Mouse (Mus musculus) testis, adult 2 months (tissue): ENCODE measurements around the gene Itpr2. TPM values are rescaled to one million over a fixed set of nuclear protein-coding genes. Genes with fewer than 3 reads are reported as not detected.

Experiments used
- H3K27ac ChIP-seq: fragments of 200-500 bp; 2 replicates; pipeline ENCODE4 v1.5.1; 2012; ENCODE audit warnings: low read depth, low read length; ENCODE audit not compliant: control insufficient read depth, insufficient read depth
- H3K27me3 ChIP-seq: fragments of 200-500 bp; 2 replicates; pipeline ENCODE4 v1.6.1; 2012; ENCODE audit warnings: mild to moderate bottlenecking, low read length, moderate library complexity; ENCODE audit not compliant: control insufficient read depth, insufficient read depth
- H3K36me3 ChIP-seq: fragments of 200-500 bp; 2 replicates; pipeline ENCODE4 v1.6.1; 2012; ENCODE audit warnings: mild to moderate bottlenecking, low read length; ENCODE audit not compliant: control insufficient read depth, insufficient read depth
- H3K4me1 ChIP-seq: fragments of 200-500 bp; 2 replicates; pipeline ENCODE4 v1.6.1; 2012; ENCODE audit warnings: low read length; ENCODE audit not compliant: control insufficient read depth, insufficient read depth
- H3K4me3 ChIP-seq: fragments of 200-500 bp; 2 replicates; pipeline ENCODE4 v1.5.1; 2012; ENCODE audit warnings: low read depth, mild to moderate bottlenecking, low read length, moderate library complexity, mixed read lengths; ENCODE audit not compliant: control insufficient read depth
- CTCF ChIP-seq: fragments of 200-500 bp; IDR thresholded peaks from 2 replicates; pipeline ENCODE4 v1.5.1; 2012; ENCODE audit warnings: low read depth, mild to moderate bottlenecking, inconsistent platforms, low read length, moderate library complexity; ENCODE audit not compliant: control insufficient read depth, insufficient read depth, insufficient replicate concordance
- POLR2A ChIP-seq: fragments of 200-500 bp; IDR thresholded peaks from 2 replicates; pipeline ENCODE4 v1.6.1; 2012; ENCODE audit warnings: low read depth, mild to moderate bottlenecking, inconsistent platforms, low read length, moderate library complexity; ENCODE audit not compliant: control insufficient read depth
- polyA plus RNA-seq: library from polyadenylated mRNA; depleted of rRNA; stranded (reverse); fragments of >200 nt; gene quantifications from 2 replicates; pipeline ENCODE4 v1.2.3, GENCODE M21; 2012; rRNA removed

The Itpr2 gene
- polyA plus RNA-seq = 5.5 and 6.9 TPM in 2 replicates

GRCm38 (mm10) chr6:146501866-146502804 lies at the start of gene Itpr2:
Itpr2 (minus strand) TSS chr6:146502223.
- Histone ChIP-seq H3K27ac (peak within 1 kb of the TSS; percentile 41), H3K4me3 (peak within 1 kb of the TSS; percentile 77), H3K36me3 (no peaks in the 10 kb centered on the region), H3K27me3 (no peaks in the 10 kb centered on the region), H3K4me1 (peaks cover 9% of the 10 kb centered on the region)
- TF ChIP-seq CTCF (no peak), POLR2A (peak; percentile 63)

GRCm38 (mm10) chr6:146551326-146551725 lies 49.3 kb upstream of the Itpr2 start:
- TF ChIP-seq CTCF = no peak
- TF ChIP-seq POLR2A = no peak
- H3K4me1 ChIP-seq = no peaks in the 10 kb centered on the region
- no peak overlapping the region for H3K4me3 ChIP-seq
- H3K27ac ChIP-seq = no peak overlapping the region
- H3K36me3 ChIP-seq = peaks cover 1% of the 10 kb centered on the region; the same call in 1 of the 2 replicates
- no peaks in the 10 kb centered on the region for H3K27me3 ChIP-seq

- no peak for TF ChIP-seq CTCF
- Histone ChIP-seq H3K36me3 (peaks cover 1% of the 10 kb centered on the region; the same call in 1 of the 2 replicates), H3K4me3 (no peak overlapping the region), H3K27me3 (no peaks in the 10 kb centered on the region), H3K4me1 (no peaks in the 10 kb centered on the region), H3K27ac (no peak overlapping the region)
Measured at GRCm38 (mm10) chr6:146550421-146550820, 48.4 kb upstream of the Itpr2 start.

- no peaks in the 10 kb centered on the region for H3K4me1 ChIP-seq
- no peaks in the 10 kb centered on the region for H3K27me3 ChIP-seq
- TF ChIP-seq POLR2A (no peak), CTCF (no peak)
- no peak overlapping the region for H3K27ac ChIP-seq
- no peak overlapping the region for H3K4me3 ChIP-seq
- no peaks in the 10 kb centered on the region; the same call in 1 of the 2 replicates for H3K36me3 ChIP-seq
Measured at GRCm38 (mm10) chr6:146545289-146545865, 43.4 kb upstream of the Itpr2 start.

GRCm38 (mm10) chr6:146544622-146545021 lies 42.6 kb upstream of the Itpr2 start:
- TF ChIP-seq CTCF = no peak
- TF ChIP-seq POLR2A = no peak

GRCm38 (mm10) chr6:146540386-146540785 lies 38.4 kb upstream of the Itpr2 start:
- no peaks in the 10 kb centered on the region for H3K36me3 ChIP-seq
- no peak for TF ChIP-seq CTCF
- no peak for TF ChIP-seq POLR2A

More at GRCm38 (mm10) chr6:146544622-146545021, 42.6 kb upstream of the Itpr2 start:
- Histone ChIP-seq H3K36me3 (no peaks in the 10 kb centered on the region), H3K27ac (no peak overlapping the region), H3K27me3 (no peaks in the 10 kb centered on the region), H3K4me1 (no peaks in the 10 kb centered on the region), H3K4me3 (no peak overlapping the region)

GRCm38 (mm10) chr6:146538661-146539060 lies 36.6 kb upstream of the Itpr2 start:
- TF ChIP-seq CTCF (no peak), POLR2A (no peak)
- Histone ChIP-seq H3K27ac (no peak overlapping the region), H3K27me3 (no peaks in the 10 kb centered on the region), H3K36me3 (no peaks in the 10 kb centered on the region), H3K4me3 (no peak overlapping the region), H3K4me1 (no peaks in the 10 kb centered on the region)

More at GRCm38 (mm10) chr6:146540386-146540785, 38.4 kb upstream of the Itpr2 start:
- H3K4me1 ChIP-seq = no peaks in the 10 kb centered on the region
- H3K27ac ChIP-seq = no peak overlapping the region
- no peak overlapping the region for H3K4me3 ChIP-seq
- no peaks in the 10 kb centered on the region for H3K27me3 ChIP-seq
